Mouse (Mus musculus) heart, adult 18-20 months (tissue): Measurements from ENCODE around the gene Slc11a1. TPM values are rescaled to one million over a fixed set of nuclear protein-coding genes. Genes with fewer than 3 reads are reported as not detected.
"Not testable (repeated sequence)": the region's sequence is repeated elsewhere in the genome, so short reads cannot be mapped to it uniquely, and the experiment has no call there.

Experiments
- DNase-seq, 2 experiments: peaks; one replicate each; pipeline ENCODE4 v3.0.0; 2021 to 2022; ENCODE audit warnings: mixed read lengths in 1 of 2
- long read RNA-seq, 2 experiments: library from polyadenylated mRNA; stranded (forward); transcript quantifications; one replicate each; pipeline ENCODE4 v2.0.0; 2021
- total RNA-seq, 2 experiments: library from RNA; stranded (reverse); gene quantifications; 2 replicates each; pipeline ENCODE4 v1.2.3; 2021

Gene Slc11a1
- 1 to 10 TPM; 5.3 to 5.4 TPM for total RNA-seq
- long read RNA-seq, experiment 1, partial matches to known transcripts: 1 of 3 reads
- long read RNA-seq, experiment 1, other reads (novel, unspliced or antisense): 1 of 3 reads
- long read RNA-seq, experiment 2, partial matches to known transcripts: 2 of 2 reads
- long read RNA-seq, experiment 2, other reads (novel, unspliced or antisense): 0 of 2 reads

- peak in 1 of 2 experiments; percentile 72 for DNase-seq
Observed at GRCm38 (mm10) chr1:74374980-74375379, at the start of gene Slc11a1. Gene Slc11a1 (plus strand): TSS chr1:74375195.

GRCm38 (mm10) chr1:74326916-74327315, 48.1 kb upstream of the Slc11a1 start:
- not testable (repeated sequence) for DNase-seq

DNA sequence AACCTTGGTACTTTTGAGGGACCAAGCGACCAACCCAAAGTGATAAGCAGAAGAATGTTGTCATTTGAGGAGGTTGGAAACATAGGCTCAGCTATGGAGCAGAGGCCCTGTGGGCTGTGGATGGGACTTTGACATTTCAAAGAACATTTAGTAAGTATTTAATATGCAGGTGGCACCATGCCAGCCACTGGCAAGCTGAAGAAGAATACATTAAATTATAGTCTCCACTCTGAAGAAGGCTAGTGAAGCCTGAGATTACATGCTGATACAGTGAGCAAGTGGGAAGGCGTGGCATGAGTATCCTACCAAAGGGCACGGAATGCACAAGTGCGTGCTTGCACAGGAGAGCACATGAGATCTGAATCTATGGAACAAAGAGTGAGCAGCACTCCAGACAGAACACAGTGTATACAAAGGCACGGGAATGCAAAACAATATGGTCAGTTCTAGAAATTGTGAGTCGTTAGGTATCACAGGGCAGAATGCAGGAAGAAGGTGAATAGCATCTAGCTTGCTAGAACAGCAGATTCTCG, 45.0 kb upstream of the Slc11a1 start:
- no peak for DNase-seq

GRCm38 (mm10) chr1:74331046-74331681, 43.8 kb upstream of the Slc11a1 start:
- peak; percentile 57 to 75 for DNase-seq

GRCm38 (mm10) chr1:74332241-74332763, 42.7 kb upstream of the Slc11a1 start:
- DNase-seq: peak; percentile 95 to 97

DNA sequence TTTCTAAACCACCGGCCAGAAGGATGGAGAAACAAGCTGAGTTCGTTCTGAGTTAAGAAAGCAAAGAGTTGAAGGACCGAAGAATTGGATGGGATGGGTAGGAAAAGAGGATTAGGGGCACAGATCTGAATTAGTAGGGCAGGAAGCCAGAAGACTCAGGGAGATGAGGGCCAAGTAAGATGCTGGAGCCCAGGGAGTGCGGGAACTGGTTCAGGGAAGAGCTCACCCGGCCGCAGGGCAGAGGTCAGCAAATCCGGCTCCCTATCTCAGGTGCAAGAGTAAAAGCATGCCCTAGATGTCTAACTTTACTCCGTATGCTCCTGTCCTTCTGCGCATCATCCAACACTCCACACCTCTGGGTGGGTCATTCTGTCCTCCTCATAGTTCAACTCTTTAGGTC, 42.1 kb upstream of the Slc11a1 start:
- DNase-seq: no peak

DNA sequence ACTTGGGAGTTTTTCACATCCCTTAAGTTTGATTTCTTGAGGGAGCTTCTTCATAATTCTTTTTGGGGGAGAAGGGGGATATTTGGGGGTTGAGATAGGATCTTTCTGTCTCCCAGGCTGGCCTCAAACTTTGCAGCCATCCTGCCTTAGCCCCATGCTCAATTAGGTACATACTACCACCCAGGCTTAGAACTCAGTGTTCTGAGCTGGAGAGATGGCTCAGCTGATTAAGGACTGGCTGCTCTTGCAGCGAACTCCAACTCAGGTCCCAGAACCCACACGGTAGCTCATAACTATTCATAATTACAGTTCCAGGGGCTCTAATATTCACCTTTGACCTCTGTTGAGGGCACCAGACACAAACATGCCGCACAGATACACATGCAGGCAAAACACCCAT, 40.4 kb upstream of the Slc11a1 start:
- DNase-seq: peak in 1 of 2 experiments; percentile 33

- peak; percentile 53 to 78 for DNase-seq
Observed at GRCm38 (mm10) chr1:74335033-74335432, 40.0 kb upstream of the Slc11a1 start.

- peak; percentile 55 to 70 for DNase-seq
Observed at GRCm38 (mm10) chr1:74335436-74336170, 39.4 kb upstream of the Slc11a1 start.

DNA sequence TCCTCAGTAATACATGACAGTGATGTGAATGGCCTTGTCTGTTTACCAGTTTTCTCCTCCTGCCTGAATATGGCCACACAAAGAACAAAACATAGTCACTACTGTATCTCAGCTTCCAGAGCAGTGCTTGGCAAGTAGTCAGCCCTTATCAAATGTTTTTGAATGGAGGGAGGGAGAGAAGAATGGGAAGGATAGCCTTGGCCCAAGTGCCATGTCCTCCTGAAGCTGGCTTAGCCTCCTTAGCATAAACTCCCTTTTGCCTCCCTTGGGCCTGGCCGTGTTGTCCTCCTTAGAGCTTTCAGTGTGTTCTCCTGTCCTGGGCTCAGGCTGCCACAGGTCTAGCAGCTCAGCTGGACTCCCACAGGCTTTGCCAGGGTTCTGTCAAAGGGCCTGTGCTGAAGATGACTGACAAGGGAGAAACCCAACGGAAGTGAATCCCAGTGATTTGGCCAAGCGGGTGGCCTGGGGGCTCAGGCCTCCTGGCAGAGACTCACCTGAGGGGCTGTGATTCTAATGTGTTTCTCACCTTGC, 37.7 kb upstream of the Slc11a1 start:
- peak; percentile 34 to 44 for DNase-seq

GRCm38 (mm10) chr1:74338013-74338412, 37.0 kb upstream of the Slc11a1 start:
- DNase-seq: no peak

GRCm38 (mm10) chr1:74338626-74339025, 36.4 kb upstream of the Slc11a1 start:
- DNase-seq: no peak

DNA sequence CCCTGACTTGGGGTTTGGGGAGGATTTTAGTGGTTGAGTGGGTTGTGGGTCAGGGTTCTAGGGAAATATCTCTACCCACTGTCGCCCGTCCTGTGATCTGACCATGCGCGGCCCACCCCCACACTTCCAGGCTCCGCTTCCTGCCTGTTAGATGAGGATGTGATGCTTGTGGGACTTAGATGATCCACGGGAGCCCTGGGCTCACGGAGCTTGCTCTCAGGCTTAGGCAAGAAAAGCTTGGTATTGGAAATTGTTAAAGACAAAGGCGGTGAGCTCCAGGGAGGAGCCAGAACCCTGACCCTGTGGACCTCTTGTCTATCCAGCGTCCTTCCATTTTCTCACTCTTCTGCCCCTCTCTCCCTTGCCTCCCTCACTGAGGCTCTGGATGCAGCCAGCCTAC, 35.1 kb upstream of the Slc11a1 start:
- no peak for DNase-seq

GRCm38 (mm10) chr1:74340361-74340764, 34.6 kb upstream of the Slc11a1 start:
- peak; percentile 79 to 86 for DNase-seq

GRCm38 (mm10) chr1:74340992-74341391, 34.0 kb upstream of the Slc11a1 start:
- not testable (repeated sequence) for DNase-seq

DNA sequence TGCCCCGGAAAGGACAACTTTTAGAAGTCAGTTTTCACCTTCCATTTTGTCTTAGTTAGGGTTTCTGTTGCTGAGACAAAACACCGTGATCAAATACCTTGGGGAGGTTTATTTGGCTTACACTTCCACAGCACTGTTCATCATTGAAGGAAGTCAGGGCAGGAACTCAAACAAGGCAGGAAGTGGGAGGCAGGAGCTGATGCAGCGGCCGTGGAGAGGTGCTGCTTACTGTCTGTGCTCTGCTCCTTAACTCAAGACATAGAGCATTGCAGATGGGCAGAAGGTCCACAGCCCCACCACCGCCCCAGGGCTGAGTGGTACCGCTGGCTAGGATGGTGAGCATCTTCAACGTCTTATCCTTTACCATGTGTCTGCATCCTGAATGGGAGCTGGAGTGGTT, 33.1 kb upstream of the Slc11a1 start:
- DNase-seq: no peak

GRCm38 (mm10) chr1:74342308-74342707, 32.7 kb upstream of the Slc11a1 start:
- no peak for DNase-seq

GRCm38 (mm10) chr1:74343161-74343560, 31.8 kb upstream of the Slc11a1 start:
- DNase-seq: no peak

GRCm38 (mm10) chr1:74344163-74344916, 30.7 kb upstream of the Slc11a1 start:
- DNase-seq: no peak

DNA sequence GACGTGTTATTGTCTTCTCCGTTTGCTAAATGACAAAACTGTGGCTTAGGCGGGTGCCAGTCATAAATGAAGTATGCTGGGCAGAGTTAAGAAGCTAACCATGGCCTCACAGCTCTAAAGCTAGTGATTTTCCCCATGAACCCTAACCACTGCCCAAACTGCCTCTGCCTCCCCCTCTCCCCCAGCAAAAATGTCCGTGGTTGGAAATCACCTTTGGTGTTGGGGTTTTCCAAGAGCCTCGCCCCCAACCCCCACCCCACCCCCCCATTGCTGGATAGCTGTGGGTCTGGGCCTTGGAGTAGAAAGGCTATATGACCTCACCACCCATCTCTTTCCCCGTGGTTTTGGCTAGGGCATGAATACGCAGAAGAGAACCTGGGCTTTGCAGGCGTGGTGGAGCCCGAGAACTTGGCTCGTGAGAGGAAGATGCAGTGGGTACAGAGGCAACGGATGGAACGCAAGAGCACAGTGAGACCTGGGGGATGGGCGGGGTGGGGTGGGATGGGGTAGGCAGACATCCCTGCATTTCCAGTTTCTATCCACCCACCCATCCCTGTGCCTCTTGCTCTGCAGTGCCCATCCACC, 23.7 kb upstream of the Slc11a1 start:
- DNase-seq: no peak

DNA sequence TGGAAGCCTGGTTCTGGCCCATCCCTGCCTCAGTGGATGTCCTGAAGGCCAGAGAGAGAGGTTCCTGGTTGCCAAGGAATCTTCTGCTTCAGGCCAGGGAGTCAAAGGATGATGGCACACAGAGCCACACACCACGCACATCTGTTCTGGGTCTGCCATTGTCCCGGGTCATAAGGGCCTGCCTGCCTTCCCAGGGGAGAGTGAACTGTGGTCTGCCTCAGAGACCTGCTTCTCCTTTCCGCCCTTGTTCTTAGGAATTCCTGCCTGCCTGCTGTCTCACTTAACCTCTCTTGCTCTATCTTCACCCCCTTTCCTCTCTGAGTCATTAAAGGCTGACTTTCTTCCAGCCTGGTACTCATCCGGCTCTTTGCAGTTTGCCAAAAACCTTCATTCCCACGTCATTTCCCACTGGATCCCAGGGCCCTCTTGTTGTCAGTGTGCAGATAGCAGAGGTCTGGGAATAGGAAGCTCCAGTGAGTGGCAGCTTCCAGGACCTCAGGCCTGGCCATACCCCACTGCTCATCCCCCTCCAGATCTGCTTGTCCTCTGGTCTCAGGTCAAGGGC, 22.4 kb upstream of the Slc11a1 start:
- DNase-seq: peak in 1 of 2 experiments; percentile 37
